17 mouse cellular contexts compared by ENCODE assay signal in the genomic region with DNA sequence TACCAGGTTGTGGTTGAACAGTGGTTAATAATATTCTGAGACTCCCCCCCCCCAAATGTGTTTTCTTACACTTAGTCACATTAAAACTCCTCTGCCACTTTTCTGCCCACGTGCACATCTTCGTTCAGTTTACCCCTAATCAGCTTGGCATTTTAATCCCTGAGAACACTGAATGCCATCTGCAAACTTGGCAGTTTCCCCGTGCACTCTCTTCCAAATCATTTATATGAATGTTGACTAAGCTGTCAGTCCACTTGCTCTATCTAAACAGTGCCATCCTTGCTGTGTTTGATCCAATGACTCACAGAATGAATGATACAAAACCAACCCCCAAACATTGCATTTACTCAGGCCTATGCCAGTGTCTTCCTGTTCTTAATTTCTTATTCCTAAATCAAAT. TPM values are rescaled to one million over a fixed set of nuclear protein-coding genes. Genes with fewer than 3 reads are reported as not detected.
DNase-seq lines count a peak whose midpoint lies in the region; ATAC-seq lines count a peak whose summit lies in the region.
"Had no signal": no experiment of that assay in that cellular context is flagged by ENCODE, and none has a peak within 500 bp of the region (broad histone marks: within the 10 kb centered on the region; RNA-seq: fewer than 3 reads in every experiment).

No protein-coding gene starts in this region.

- peak; percentile 43; the same call in 1 of the 2 replicates for ATAC-seq in forebrain, embryonic 13.5 days
- no peak for ATAC-seq in forebrain, embryonic 11.5 days (replicated peaks; ENCODE audit: low FRiP score)
- ATAC-seq in erythroblast, adult 5-6 weeks (replicated peaks; ENCODE audit: low FRiP score, poor library complexity, severe bottlenecking): no peak
- ATAC-seq in kidney, embryonic 14.5 days (ENCODE audit: low FRiP score, low TSS enrichment): no peak

- no peak overlapping the region for H3K4me3 ChIP-seq in forebrain, embryonic 13.5 days
- H3K4me3 ChIP-seq in forebrain, embryonic 11.5 days (ENCODE audit: low read depth, low read length): no peak overlapping the region
- no peak overlapping the region for H3K4me3 ChIP-seq in kidney, embryonic 14.5 days (ENCODE audit: low read length)
- H3K4me3 ChIP-seq: limb, embryonic 10.5 days; megakaryocyte, embryonic 14.5 days had no signal

- no peak overlapping the region for H3K9ac ChIP-seq in forebrain, embryonic 13.5 days
- no peak overlapping the region for H3K9ac ChIP-seq in forebrain, embryonic 11.5 days (ENCODE audit: low read length)
- no peak overlapping the region for H3K9ac ChIP-seq in kidney, embryonic 14.5 days (ENCODE audit: low read depth, low read length)

- H3K4me2 ChIP-seq in forebrain, embryonic 13.5 days: no peak overlapping the region
- H3K4me2 ChIP-seq in forebrain, embryonic 11.5 days (ENCODE audit: low read depth, low read length, severe bottlenecking): no peak overlapping the region
- no peak overlapping the region for H3K4me2 ChIP-seq in kidney, embryonic 14.5 days (replicated peaks; ENCODE audit: low read depth, low read length)

- H3K27ac ChIP-seq in forebrain, embryonic 13.5 days: no peak overlapping the region
- H3K27ac ChIP-seq in forebrain, embryonic 11.5 days (ENCODE audit: low read depth, low read length): no peak overlapping the region
- H3K27ac ChIP-seq in kidney, embryonic 14.5 days (ENCODE audit: low read depth, low read length): no peak overlapping the region
- H3K27ac ChIP-seq: limb, embryonic 10.5 days had no signal

- WGBS in forebrain, embryonic 13.5 days: 42% methylated on average over 3 of the region's 3 CpGs
- WGBS in forebrain, embryonic 11.5 days: 71% methylated on average over 3 of the region's 3 CpGs
- 73% methylated on average over 3 of the region's 3 CpGs for WGBS in kidney, embryonic 14.5 days

- H3K27me3 ChIP-seq in forebrain, embryonic 13.5 days: no peaks in the 10 kb centered on the region
- no peaks in the 10 kb centered on the region for H3K27me3 ChIP-seq in forebrain, embryonic 11.5 days (ENCODE audit: control insufficient read depth, insufficient read depth, low read length)
- no peaks in the 10 kb centered on the region for H3K27me3 ChIP-seq in kidney, embryonic 14.5 days (ENCODE audit: control insufficient read depth, insufficient read depth, low read length)

- DNase-seq in forebrain, embryonic 11.5 days (ENCODE audit: low spot score): no peak
- peak; percentile 37 for DNase-seq in Muller cell, postnatal 12 days (ENCODE audit: inconsistent ontology term)
- peak; percentile 81 for DNase-seq in cerebellum, adult 11-12 months
- peak; percentile 78 for DNase-seq in layer of hippocampus, adult 11-12 months (ENCODE audit: low spot score)
- DNase-seq in testis, postnatal 14 days (ENCODE audit: low spot score): no peak
- DNase-seq: kidney, postnatal 25 days; lung, adult 2 months; thymus, postnatal 14 days had no signal

- no peaks in the 10 kb centered on the region for H3K4me1 ChIP-seq in forebrain, embryonic 13.5 days
- H3K4me1 ChIP-seq in forebrain, embryonic 11.5 days (replicated peaks; ENCODE audit: control insufficient read depth, insufficient read depth, low read length): no peaks in the 10 kb centered on the region
- no peaks in the 10 kb centered on the region for H3K4me1 ChIP-seq in kidney, embryonic 14.5 days (ENCODE audit: control insufficient read depth, insufficient read depth, low read length)

- no peaks in the 10 kb centered on the region for H3K36me3 ChIP-seq in forebrain, embryonic 13.5 days (ENCODE audit: poor library complexity, severe bottlenecking)
- no peaks in the 10 kb centered on the region for H3K36me3 ChIP-seq in forebrain, embryonic 11.5 days (ENCODE audit: control insufficient read depth, insufficient read depth, low read length)
- H3K36me3 ChIP-seq in kidney, embryonic 14.5 days (ENCODE audit: control insufficient read depth, insufficient read depth, low read length): no peaks in the 10 kb centered on the region
- H3K36me3 ChIP-seq: limb, embryonic 10.5 days had no signal

- no peaks in the 10 kb centered on the region for H3K9me3 ChIP-seq in forebrain, embryonic 13.5 days (replicated peaks)
- no peaks in the 10 kb centered on the region for H3K9me3 ChIP-seq in forebrain, embryonic 11.5 days (ENCODE audit: control insufficient read depth, low read length)
- no peaks in the 10 kb centered on the region for H3K9me3 ChIP-seq in kidney, embryonic 14.5 days (ENCODE audit: control insufficient read depth, low read length)
- H3K9me3 ChIP-seq: limb, embryonic 10.5 days; megakaryocyte, embryonic 14.5 days had no signal

RNA-seq across cellular contexts. Expression of a gene that starts 1.6 kb away (rescaled TPM):
- not detected in 2 replicates for polyA plus RNA-seq in forebrain, embryonic 13.5 days (2015; fragmentation: Nextera tagmentation; extraction: Ambion mirVana)
- not detected in 2 replicates for polyA plus RNA-seq in forebrain, embryonic 11.5 days (2014; fragmentation: Nextera tagmentation; extraction: Ambion mirVana)
- not detected in 2 replicates for total RNA-seq in erythroblast, adult 5-6 weeks (2015; ENCODE audit: low replicate concordance)
- not detected in 2 replicates for total RNA-seq in erythroblast, adult 5-6 weeks (2017; ENCODE audit: low replicate concordance)
- polyA plus RNA-seq in kidney, embryonic 14.5 days (2014; fragmentation: Nextera tagmentation; extraction: Ambion mirVana): not detected in 2 replicates
- total RNA-seq: common myeloid progenitor, adult 5-6 weeks; ES-E14; gastrocnemius, adult 8-10 months had no signal
- polyA plus RNA-seq: heart, embryonic 16.5 days; limb, embryonic 10.5 days; lung, adult 2 months had no signal

RNA-seq across cellular contexts. Expression of a gene that starts 26.5 kb away (rescaled TPM):
- polyA plus RNA-seq in forebrain, embryonic 13.5 days (2015; fragmentation: Nextera tagmentation; extraction: Ambion mirVana): 0.62 and 0.97 TPM in 2 replicates
- polyA plus RNA-seq in forebrain, embryonic 11.5 days (2014; fragmentation: Nextera tagmentation; extraction: Ambion mirVana): 0.05 and 0.23 TPM in 2 replicates
- 0.38 TPM in 1 of 2 replicates, not detected in the other for total RNA-seq in erythroblast, adult 5-6 weeks (2015; ENCODE audit: low replicate concordance)
- total RNA-seq in erythroblast, adult 5-6 weeks (2017; ENCODE audit: low replicate concordance): not detected in 2 replicates
- polyA plus RNA-seq in kidney, embryonic 14.5 days (2014; fragmentation: Nextera tagmentation; extraction: Ambion mirVana): 0.15 and 0.41 TPM in 2 replicates
- total RNA-seq: common myeloid progenitor, adult 5-6 weeks had no signal

Comparison
In these comparisons a context has a peak if more than half of its experiments do, and no peak if none do; other contexts are left out.
1. DNase-seq: peak in Muller cell, postnatal 12 days (single experiment), cerebellum, adult 11-12 months (single experiment) and layer of hippocampus, adult 11-12 months (single experiment); none in forebrain, embryonic 11.5 days (single experiment) and testis, postnatal 14 days (single experiment).